Mouse (Mus musculus) thymus, adult 2 months (tissue): ENCODE measurements around the gene Gjc3.

ENCODE experiments used
- CTCF ChIP-seq: fragments of 200-500 bp; IDR thresholded peaks from 2 replicates; pipeline ENCODE4 v1.5.1; 2012; ENCODE audit warnings: mild to moderate bottlenecking, control low read depth, low read length, moderate library complexity, borderline replicate concordance; ENCODE audit not compliant: control insufficient read depth, poor library complexity, insufficient read depth; ENCODE audit errors: extremely low read depth
- POLR2A ChIP-seq: fragments of 200-500 bp; IDR thresholded peaks from 2 replicates; pipeline ENCODE4 v1.6.1; 2012; ENCODE audit warnings: mild to moderate bottlenecking, low read length, control low read depth, moderate library complexity; ENCODE audit not compliant: control insufficient read depth, poor library complexity, insufficient read depth; ENCODE audit errors: extremely low read depth

DNA sequence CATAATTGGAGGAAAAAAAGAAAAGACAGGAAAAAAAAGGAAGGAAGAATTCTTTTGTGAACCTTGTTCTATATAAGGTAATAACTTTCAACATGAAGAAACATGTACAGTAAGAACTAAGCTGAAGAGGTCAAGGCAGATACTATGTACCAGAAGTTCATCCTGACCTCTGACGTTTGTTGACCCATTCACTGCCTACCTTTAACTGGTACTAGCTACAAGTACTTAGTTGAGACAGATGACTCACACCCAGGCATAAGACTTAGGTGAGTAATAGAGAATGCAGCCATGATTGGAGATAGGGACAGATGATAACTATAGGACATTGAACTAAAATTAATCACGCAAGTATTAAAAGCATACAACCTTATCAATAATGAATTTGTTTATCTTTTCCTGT lies 26.4 kb downstream of the Gjc3 start:
- TF ChIP-seq CTCF (no peak), POLR2A (no peak)
